Mouse (Mus musculus) hindbrain, embryonic 12.5 days (tissue): ENCODE results near the gene Cpne5. TPM values are rescaled to one million over a fixed set of nuclear protein-coding genes. Genes with fewer than 3 reads are reported as not detected.
"Not testable (repeated sequence)": the region's sequence is repeated elsewhere in the genome, so short reads cannot be mapped to it uniquely, and the experiment has no call there.

Experiments used
- ATAC-seq: fragments of 200-750 bp; cut with Nextera tagmentation; 2 replicates; pipeline ENCODE4 v1.8.0; 2017; ENCODE audit warnings: moderate TSS enrichment; ENCODE audit not compliant: low FRiP score
- H3K27ac ChIP-seq: fragments of 300-500 bp; sonication (generic); 2 replicates; pipeline ENCODE4 v1.5.1; 2016; ENCODE audit warnings: mild to moderate bottlenecking
- H3K27me3 ChIP-seq: fragments of 300-500 bp; sonication (generic); 2 replicates; pipeline ENCODE4 v1.6.1; 2016; ENCODE audit warnings: mild to moderate bottlenecking
- H3K36me3 ChIP-seq: fragments of 300-500 bp; sonication (generic); 2 replicates; pipeline ENCODE4 v1.6.1; 2016; ENCODE audit warnings: mild to moderate bottlenecking
- H3K4me1 ChIP-seq: fragments of 300-500 bp; sonication (generic); 2 replicates; pipeline ENCODE4 v1.6.1; 2016
- H3K4me2 ChIP-seq: fragments of 300-500 bp; sonication (generic); replicated peaks from 2 replicates; pipeline ENCODE4 v1.6.1; 2016; ENCODE audit warnings: mild to moderate bottlenecking
- H3K4me3 ChIP-seq: fragments of 300-500 bp; sonication (generic); 2 replicates; pipeline ENCODE4 v1.5.1; 2016; ENCODE audit warnings: mild to moderate bottlenecking
- H3K9ac ChIP-seq: fragments of 300-500 bp; sonication (generic); 2 replicates; pipeline ENCODE4 v1.6.1; 2016; ENCODE audit warnings: mild to moderate bottlenecking, moderate library complexity
- H3K9me3 ChIP-seq: fragments of 300-500 bp; sonication (generic); replicated peaks from 2 replicates; pipeline ENCODE4 v1.6.1; 2016; ENCODE audit warnings: mild to moderate bottlenecking
- WGBS: fragments of 180-500 bp; shearing (Covaris S2); methylation state at CpG from one replicate; pipeline ENCODE4 v1.1.7; 2016; 5-methylcytosine and 5-hydroxymethylcytosine counted together
- polyA plus RNA-seq: library from polyadenylated mRNA; unstranded; fragments of >200 nt; fragmentation: Nextera tagmentation; extraction: Ambion mirVana; gene quantifications from 2 replicates; pipeline ENCODE4 v1.2.1, GENCODE M21; 2016

The Cpne5 gene
- 6.0 and 6.1 TPM in 2 replicates for polyA plus RNA-seq

DNA sequence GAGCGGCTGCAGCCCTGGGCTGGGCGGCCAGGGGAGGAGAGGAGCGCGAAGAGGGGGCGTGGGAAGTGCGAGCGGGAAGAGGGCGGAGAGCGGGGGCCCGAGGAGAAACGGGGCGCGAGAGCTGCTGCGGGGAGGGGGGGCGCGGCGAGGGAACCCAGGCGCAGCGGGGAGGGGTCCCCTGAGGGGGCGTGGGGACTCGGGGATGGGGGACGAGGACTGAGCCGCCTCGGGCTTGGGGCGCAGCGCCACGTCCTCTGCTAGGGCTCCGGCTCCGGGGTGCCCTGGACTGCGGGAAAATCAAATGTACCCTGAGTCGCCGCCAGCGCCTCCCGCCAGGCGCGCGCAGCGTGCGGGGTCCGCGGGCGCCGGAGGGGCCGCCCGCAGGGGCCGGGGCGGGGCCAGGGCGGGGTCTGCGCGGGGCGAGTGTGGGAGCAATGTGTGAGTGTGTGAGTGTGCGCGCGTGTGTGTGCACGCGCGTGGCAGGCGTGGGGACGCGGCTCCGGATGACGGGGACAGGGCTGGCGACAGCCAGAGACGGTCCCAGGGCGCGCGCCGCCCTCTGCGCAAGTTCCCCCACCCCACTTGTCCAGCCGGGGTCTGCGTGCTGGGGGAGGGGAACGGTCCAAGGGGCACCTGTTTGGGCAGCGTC lies at the start of gene Cpne5:
Cpne5 (minus strand) TSS at position 396 of the 649 bp plus-strand sequence.
- under 1% methylated on average over 59 of the region's 73 CpGs for WGBS
- H3K27me3 ChIP-seq = peaks cover 54% of the 10 kb centered on the region
- H3K4me3 ChIP-seq = peak within 1 kb of the TSS; percentile 63
- peak within 1 kb of the TSS; percentile 100 for H3K4me2 ChIP-seq
- H3K4me1 ChIP-seq = peaks cover 26% of the 10 kb centered on the region
- H3K27ac ChIP-seq = 0 out of 2 replicates have a peak within 1 kb of the TSS, but pooled peaks have one; percentile 17
- no peaks in the 10 kb centered on the region for H3K9me3 ChIP-seq
- no peaks in the 10 kb centered on the region for H3K36me3 ChIP-seq
- H3K9ac ChIP-seq = peak within 1 kb of the TSS; percentile 73
- peak; percentile 49 for ATAC-seq

DNA sequence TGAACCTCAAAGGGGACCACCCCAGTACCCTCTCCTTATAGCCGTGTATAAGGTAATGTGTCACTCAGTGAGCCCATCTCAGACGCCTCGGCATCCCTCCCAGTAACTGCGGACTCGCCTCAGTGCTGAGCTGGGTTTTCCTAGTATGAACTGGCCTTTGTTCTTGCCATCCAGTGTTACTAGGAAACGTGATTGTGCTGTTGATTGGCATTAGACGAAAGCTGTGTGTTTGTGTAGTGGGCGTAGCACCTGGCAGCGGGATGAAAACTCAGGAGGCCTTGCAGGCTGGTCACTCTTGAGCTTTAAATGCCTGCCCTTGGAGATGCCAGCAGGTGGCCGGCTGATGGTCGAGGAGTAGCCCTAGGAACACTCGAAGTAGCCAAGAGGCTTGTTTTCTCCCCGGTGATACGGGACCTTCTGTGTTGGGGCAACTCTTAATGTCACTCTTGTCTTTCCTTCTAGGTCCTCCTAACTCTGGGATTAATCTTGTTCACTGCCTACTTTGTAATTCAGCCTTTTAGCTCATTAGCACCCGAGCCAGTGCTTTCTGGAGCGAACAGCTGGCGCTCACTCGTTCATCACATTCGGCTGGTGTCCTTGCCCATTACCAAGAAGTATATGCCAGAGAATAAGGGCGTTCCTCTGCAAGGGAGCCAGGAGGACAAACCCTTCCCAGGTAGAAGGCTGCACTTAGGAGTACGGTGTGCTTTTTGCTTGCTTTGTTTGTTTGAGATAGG lies 44.4 kb upstream of the Cpne5 start:
- no peak for ATAC-seq
- Histone ChIP-seq H3K9ac (no peak overlapping the region), H3K4me3 (no peak overlapping the region), H3K36me3 (peaks cover 34% of the 10 kb centered on the region), H3K4me2 (no peak overlapping the region), H3K27me3 (no peaks in the 10 kb centered on the region), H3K27ac (peak overlapping the region; percentile 14; the same call in 1 of the 2 replicates), H3K4me1 (no peaks in the 10 kb centered on the region), H3K9me3 (no peaks in the 10 kb centered on the region)
- 59% methylated on average over 21 of the region's 21 CpGs for WGBS

DNA sequence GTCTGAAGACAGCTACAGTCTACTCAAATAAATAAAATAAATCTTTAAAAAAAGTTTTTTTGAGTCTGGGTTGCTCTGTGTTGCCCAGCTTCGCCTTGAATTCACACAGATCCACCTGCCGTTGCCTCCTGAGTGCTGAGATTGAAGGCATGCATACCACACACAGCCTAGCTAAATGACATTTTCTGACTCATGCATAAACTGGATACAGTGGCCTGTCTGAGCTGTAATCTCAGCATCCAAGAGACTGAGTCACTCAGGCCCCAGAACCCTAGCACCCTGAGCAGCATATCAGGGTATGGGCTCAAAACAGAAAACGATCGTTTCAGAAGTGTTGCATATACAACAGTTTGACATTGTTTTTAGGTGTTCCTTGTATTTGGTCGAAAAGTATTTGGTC lies 43.6 kb upstream of the Cpne5 start:
- no peaks in the 10 kb centered on the region for H3K27me3 ChIP-seq
- H3K4me3 ChIP-seq = no peak overlapping the region
- H3K4me1 ChIP-seq = 0 out of 2 replicates have a peak, but pooled peaks cover 3% of the 10 kb centered on the region
- H3K36me3 ChIP-seq = peaks cover 34% of the 10 kb centered on the region
- no peak for ATAC-seq
- H3K4me2 ChIP-seq = no peak overlapping the region
- H3K27ac ChIP-seq = no peak overlapping the region
- H3K9ac ChIP-seq = no peak overlapping the region
- 89% methylated on average over 5 of the region's 5 CpGs for WGBS
- H3K9me3 ChIP-seq = no peaks in the 10 kb centered on the region

DNA sequence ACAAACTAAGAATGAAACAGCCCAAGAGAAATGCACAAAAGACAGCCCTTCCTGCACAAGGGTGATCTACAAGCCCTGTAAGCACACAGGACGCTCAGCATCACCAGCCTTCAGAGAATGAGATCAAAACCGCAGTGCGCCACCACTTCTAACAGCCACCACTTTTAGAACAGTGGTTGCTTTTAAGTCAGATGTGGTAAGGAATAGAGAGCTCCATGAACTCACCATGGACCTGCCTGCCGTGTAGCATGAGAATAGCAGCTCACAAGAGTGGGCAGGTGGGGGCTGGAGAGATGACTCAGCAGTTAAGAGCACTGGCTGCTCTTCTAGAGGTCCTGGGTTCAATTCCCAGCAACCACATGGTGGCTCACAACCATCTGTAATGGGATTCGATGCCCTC lies 42.5 kb upstream of the Cpne5 start:
- Histone ChIP-seq H3K27ac (no peak overlapping the region), H3K4me1 (0 out of 2 replicates have a peak, but pooled peaks cover 3% of the 10 kb centered on the region), H3K4me2 (no peak overlapping the region), H3K27me3 (no peaks in the 10 kb centered on the region), H3K36me3 (peaks cover 25% of the 10 kb centered on the region), H3K9ac (no peak overlapping the region), H3K9me3 (no peaks in the 10 kb centered on the region), H3K4me3 (no peak overlapping the region)
- no peak for ATAC-seq
- WGBS = 91% methylated on average over 5 of the region's 5 CpGs

DNA sequence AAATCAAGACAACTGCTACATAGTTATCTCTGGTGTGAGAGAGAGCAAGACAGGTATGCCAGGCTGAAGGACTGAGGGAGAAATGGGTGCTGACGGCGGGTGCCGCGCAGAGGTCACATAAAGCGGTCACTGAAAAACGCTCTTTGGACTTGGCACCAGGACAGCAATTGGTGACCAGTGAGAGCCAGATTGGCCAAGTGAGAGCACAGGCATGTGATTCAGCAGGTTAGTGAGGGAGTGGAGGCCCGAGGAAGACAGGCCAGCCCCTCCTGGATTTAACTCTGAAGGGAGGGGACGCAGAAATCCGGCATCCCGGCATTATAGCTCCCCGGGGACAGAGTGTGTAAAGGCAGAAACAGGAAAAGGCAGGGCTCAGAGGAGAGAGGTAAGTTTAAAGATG lies 35.9 kb upstream of the Cpne5 start:
- no peaks in the 10 kb centered on the region for H3K9me3 ChIP-seq
- WGBS = 77% methylated on average over 11 of the region's 11 CpGs
- H3K4me3 ChIP-seq = no peak overlapping the region
- no peak for ATAC-seq
- H3K4me2 ChIP-seq = no peak overlapping the region
- H3K4me1 ChIP-seq = peaks cover 19% of the 10 kb centered on the region
- H3K27me3 ChIP-seq = no peaks in the 10 kb centered on the region
- H3K27ac ChIP-seq = no peak overlapping the region
- H3K9ac ChIP-seq = no peak overlapping the region
- 0 out of 2 replicates have a peak, but pooled peaks cover 5% of the 10 kb centered on the region for H3K36me3 ChIP-seq

DNA sequence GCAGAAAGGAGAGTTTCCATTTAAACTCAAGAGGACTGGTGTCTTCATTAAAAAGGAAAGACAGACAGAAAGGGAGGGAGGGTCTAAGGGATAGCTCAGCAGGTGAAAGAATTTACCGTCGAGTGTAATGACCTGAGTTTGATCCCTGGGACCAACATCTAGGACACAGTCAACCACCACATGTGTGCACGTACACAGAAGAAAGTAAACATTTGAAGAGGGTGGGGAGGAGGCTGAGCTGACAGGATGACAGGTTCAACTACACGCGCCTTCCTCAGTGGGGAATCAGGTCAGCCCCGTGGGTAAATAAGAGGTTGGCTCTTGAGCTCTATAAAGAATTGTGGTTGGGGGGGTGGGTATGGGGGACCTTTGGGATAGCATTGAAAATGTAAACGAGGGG lies 35.2 kb upstream of the Cpne5 start:
- no peak for ATAC-seq

DNA sequence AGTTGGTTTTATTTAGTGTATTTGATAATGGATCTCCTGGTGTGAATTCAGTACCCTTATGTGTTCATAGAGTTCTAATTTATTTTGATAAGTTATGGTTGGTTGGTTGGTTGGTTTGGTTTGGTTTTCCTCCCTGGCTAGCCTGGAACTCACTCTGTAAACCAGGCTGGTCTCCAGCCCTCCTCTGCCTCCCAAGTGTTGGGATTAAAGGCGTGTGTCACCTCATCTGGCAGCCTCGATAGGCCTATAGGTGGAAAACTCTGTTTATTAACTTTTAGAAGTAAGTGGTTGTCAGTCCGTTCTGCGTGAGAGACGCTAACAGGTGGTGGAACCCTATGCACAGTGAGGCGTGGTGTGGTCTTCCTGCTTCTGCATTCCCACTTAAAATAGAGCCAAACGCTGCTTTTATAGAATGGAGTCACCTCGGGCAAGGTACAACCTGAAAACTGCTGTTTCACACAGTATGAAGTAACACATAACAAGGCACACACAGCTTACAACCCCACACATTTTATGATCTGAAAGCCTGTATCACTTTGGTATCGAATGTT lies 32.3 kb upstream of the Cpne5 start:
- no peak overlapping the region for H3K4me3 ChIP-seq
- H3K9ac ChIP-seq = no peak overlapping the region
- H3K9me3 ChIP-seq = no peaks in the 10 kb centered on the region
- peak overlapping the region; percentile 73; the same call in 1 of the 2 replicates for H3K4me2 ChIP-seq
- H3K4me1 ChIP-seq = peaks cover 20% of the 10 kb centered on the region
- ATAC-seq = no peak
- H3K36me3 ChIP-seq = no peaks in the 10 kb centered on the region
- H3K27ac ChIP-seq = no peak overlapping the region
- 98% methylated on average over 9 of the region's 9 CpGs for WGBS
- no peaks in the 10 kb centered on the region for H3K27me3 ChIP-seq

More for the DNA sequence above, 35.2 kb upstream of the Cpne5 start:
- no peak overlapping the region for H3K27ac ChIP-seq
- no peak overlapping the region for H3K4me3 ChIP-seq
- H3K9me3 ChIP-seq = no peaks in the 10 kb centered on the region
- 88% methylated on average over 7 of the region's 7 CpGs for WGBS
- H3K4me2 ChIP-seq = no peak overlapping the region
- no peak overlapping the region for H3K9ac ChIP-seq
- H3K4me1 ChIP-seq = peaks cover 21% of the 10 kb centered on the region
- H3K36me3 ChIP-seq = 0 out of 2 replicates have a peak, but pooled peaks cover under 1% of the 10 kb centered on the region
- no peaks in the 10 kb centered on the region for H3K27me3 ChIP-seq

DNA sequence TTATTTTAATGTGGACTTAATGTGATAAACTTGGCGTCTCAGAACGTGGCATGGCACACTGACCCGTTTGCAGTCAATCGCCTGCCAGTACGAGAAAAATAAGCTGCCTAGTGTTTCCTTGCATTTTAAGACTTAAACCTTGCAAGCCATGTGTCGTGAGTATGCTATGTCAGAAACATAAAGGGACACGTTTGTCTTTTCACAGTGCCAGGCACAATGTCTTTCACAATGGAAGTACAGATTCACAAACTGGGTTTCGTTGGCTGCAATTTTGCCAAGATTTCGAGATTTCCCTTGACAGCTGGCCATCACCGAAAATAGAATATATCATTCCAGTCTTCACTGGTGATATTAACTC lies 31.4 kb upstream of the Cpne5 start:
- no peaks in the 10 kb centered on the region for H3K9me3 ChIP-seq
- peaks cover 23% of the 10 kb centered on the region for H3K4me1 ChIP-seq
- no peak for ATAC-seq
- H3K9ac ChIP-seq = peak overlapping the region; percentile 91
- peak overlapping the region; percentile 90 for H3K4me3 ChIP-seq
- H3K4me2 ChIP-seq = peak overlapping the region; percentile 73
- no peaks in the 10 kb centered on the region for H3K36me3 ChIP-seq
- H3K27ac ChIP-seq = peak overlapping the region; percentile 92
- 23% methylated on average over 10 of the region's 10 CpGs for WGBS
- H3K27me3 ChIP-seq = no peaks in the 10 kb centered on the region

DNA sequence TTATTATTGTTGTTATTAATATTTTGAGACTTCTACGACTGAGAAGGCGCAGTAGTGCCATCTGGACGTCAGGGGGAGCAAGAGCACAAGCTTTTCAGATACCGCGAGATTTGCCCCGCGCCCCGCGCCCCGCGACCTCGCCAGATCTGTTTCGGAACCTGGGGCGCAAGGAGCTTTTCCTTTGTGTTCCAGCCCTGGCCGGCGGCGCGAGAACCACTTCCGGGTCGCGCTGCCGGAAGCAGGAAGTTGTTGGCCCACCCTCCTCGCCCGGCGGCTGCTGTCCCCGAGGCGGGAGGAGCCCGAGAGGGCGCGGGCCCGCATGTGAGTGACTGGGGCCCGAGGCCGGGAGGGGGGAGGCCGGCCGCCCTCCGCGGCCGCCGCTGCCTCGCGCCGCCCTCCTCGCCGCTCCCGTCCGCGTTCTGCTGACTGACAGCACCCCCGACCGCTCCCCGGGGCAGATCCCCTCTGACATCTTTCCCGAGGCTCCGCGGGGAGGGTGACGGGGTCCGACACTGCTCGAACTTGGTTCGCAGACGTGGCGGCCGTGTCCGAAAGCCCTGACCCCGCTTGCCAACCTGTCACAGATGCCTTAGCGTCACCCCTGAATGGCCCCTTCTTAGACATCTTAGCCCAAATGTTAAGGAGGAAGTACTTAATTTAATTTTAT lies 30.8 kb upstream of the Cpne5 start, which contains the start of gene BC004004:
BC004004 (plus strand) TSS at position 107 of the 667 bp plus-strand sequence.
- H3K4me1 ChIP-seq = peaks cover 21% of the 10 kb centered on the region
- no peaks in the 10 kb centered on the region for H3K9me3 ChIP-seq
- H3K9ac ChIP-seq = peak within 1 kb of the TSS; percentile 91
- H3K4me3 ChIP-seq = peak within 1 kb of the TSS; percentile 90
- no peaks in the 10 kb centered on the region for H3K36me3 ChIP-seq
- H3K27ac ChIP-seq = peak within 1 kb of the TSS; percentile 92
- under 1% methylated on average over 39 of the region's 63 CpGs for WGBS
- peak within 1 kb of the TSS; percentile 73 for H3K4me2 ChIP-seq
- no peaks in the 10 kb centered on the region for H3K27me3 ChIP-seq
- peak; percentile 88 for ATAC-seq

DNA sequence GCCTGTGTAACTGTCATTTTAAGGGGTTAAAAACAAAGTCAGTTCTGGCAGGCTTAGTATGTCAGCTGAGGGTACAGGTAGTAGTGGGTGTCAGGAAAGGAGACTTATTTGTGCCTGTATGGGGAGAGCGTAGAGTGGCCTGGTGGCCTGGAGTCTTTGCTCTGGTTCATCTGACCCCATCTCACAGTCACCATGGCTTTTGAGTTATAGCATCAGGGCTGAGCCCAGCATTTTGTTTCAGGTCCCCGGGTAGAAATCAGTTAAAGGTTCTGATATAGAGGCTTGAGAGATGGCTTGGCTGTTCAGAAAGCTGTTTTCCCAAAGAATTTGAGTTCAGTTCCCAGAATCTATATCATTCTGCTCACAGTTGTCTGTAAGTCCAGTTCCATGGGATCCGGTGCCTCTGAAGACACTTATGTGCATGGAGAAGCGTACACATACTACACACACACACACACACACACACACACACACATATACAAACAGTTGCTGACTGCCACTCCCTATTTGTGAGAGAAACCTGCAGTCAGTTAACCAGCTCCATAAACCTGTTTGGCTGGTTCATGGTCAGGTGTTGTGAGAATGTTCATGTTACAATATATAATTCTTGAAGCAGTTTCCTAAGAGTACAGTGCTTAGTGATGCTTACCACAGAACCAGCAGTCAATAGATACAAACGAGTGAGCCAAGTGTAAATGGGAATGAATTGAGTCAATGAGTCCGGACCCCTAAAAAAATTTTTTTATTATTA lies 30.1 kb upstream of the Cpne5 start:
- WGBS = 59% methylated on average over 6 of the region's 6 CpGs
- no peaks in the 10 kb centered on the region for H3K9me3 ChIP-seq
- H3K9ac ChIP-seq = peak overlapping the region; percentile 49
- H3K4me2 ChIP-seq = peak overlapping the region; percentile 73
- H3K4me1 ChIP-seq = peaks cover 24% of the 10 kb centered on the region
- H3K27ac ChIP-seq = peak overlapping the region; percentile 52; the same call in 1 of the 2 replicates
- no peaks in the 10 kb centered on the region for H3K36me3 ChIP-seq
- ATAC-seq = peak; percentile 55
- no peaks in the 10 kb centered on the region for H3K27me3 ChIP-seq
- peak overlapping the region; percentile 90 for H3K4me3 ChIP-seq

DNA sequence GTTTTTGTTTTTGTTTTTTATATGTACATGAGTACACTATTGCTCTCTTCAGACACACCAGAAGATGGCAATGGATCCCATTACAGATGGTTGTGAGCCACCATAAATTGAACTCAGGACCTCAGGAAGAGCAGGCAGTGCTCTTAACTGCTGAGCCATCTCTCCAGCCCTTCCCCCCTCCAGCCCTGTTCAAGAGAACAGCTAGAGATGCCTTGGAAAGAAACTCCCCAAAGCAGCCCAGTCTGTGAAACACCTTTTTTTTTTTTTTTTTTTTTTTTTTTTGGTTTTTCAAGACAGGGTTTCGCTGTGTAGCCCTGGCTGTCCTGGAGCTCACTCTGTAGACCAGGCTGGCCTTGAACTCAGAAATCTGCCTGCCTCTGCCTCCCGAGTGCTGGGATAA lies 29.1 kb upstream of the Cpne5 start:
- not testable (repeated sequence) for H3K9me3 ChIP-seq, H3K4me2 ChIP-seq, ATAC-seq, H3K4me3 ChIP-seq, H3K27ac ChIP-seq, H3K36me3 ChIP-seq, H3K27me3 ChIP-seq, H3K9ac ChIP-seq
- H3K4me1 ChIP-seq = peaks cover 33% of the 10 kb centered on the region
- 89% methylated on average over 2 of the region's 2 CpGs for WGBS
